Mouse (Mus musculus) gastrocnemius, adult 18-20 months (tissue): ENCODE measurements around the gene Vmn1r171. TPM values are rescaled to one million over a fixed set of nuclear protein-coding genes. Genes with fewer than 3 reads are reported as not detected.
"Not testable (repeated sequence)": the region's sequence is repeated elsewhere in the genome, so short reads cannot be mapped to it uniquely, and the experiment has no call there.

Source experiments
- DNase-seq: peaks from one replicate; pipeline ENCODE4 v3.0.0; 2021; ENCODE audit warnings: low spot score
- long read RNA-seq, 2 experiments: library from polyadenylated mRNA; stranded (forward); transcript quantifications; one replicate each; pipeline ENCODE4 v2.0.0; 2021
- total RNA-seq, 2 experiments: library from RNA; stranded (reverse); gene quantifications; 2 replicates each; pipeline ENCODE4 v1.2.3; 2021

Gene Vmn1r171
- not detected for total RNA-seq
- long read RNA-seq, experiment 1 = 0 reads
- long read RNA-seq, experiment 2 = 0 reads

DNA sequence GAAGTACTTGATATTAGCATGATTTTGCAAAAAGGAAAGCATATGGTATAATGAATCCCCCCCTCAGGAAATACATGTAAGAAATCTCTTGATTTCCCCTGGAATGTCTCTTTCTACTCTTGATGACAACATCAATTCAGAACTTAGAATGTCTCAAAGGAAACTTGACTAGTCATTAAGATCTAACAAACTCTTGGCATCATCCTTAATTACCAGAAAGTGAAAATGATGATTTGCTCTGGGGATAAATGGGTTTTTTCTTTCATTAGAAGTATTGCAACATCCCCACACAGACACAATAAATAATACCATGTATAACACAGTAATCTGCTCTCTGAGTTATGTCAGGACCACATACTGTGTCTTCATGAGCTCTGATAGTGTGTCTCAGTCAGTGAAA is at the start of gene Vmn1r171:
TSS of gene Vmn1r171 (plus strand) at position 301 of the 400 bp plus-strand sequence.
- no peak for DNase-seq

DNA sequence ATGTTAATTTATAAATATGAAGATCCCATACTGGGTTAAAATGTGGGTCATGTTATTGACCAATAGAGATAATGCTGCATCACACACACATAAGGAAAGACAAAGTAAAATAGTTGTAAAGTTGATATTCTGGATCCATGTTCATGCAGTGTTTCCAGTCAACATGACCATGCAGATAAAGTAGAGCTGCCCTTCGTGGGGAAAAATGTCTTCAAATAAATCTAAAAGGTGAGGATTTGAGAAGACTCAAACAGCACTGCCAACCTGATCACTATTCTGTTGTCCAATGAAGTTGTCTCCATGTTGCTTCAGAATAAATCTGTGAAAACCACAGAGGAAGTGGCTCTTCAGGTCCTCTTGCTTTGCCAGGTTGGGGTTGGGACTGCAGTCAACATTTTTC is 24.6 kb upstream of the Vmn1r171 start, which contains the start of gene Vmn1r170:
TSS of gene Vmn1r170 (plus strand) at position 301 of the 400 bp plus-strand sequence.
- DNase-seq = not testable (repeated sequence)

DNA sequence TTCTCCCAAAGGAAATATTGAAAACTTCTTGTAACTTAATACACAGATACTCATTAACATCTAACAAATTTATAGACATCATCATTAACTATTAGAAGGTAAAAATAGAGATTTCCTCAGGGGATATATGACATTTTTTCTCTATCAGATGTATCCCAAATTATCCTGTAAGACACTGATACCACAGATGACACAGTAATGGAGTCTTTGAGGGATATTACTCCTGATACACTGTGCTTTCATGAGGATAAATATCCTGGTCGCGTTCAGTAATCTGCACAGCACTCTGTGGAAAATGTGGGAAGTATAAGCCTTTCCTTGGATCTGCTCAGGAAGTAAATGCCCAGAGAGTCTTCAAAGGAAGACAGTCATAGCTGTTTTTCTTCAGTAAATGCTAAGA is 27.5 kb downstream of the Vmn1r171 start, which contains the start of gene Vmn1r172:
TSS of gene Vmn1r172 (plus strand) at position 301 of the 400 bp plus-strand sequence.
- DNase-seq = no peak

Other genes starting within 250 kb of the Vmn1r171 start
- not detected for gene Nlrp5, start 244.8 kb upstream of the Vmn1r171 start, total RNA-seq
- gene Vmn1r167, start 123.5 kb upstream of the Vmn1r171 start, total RNA-seq = not detected
- not detected for gene Vmn1r168, start 91.0 kb upstream of the Vmn1r171 start, total RNA-seq
- not detected for gene Vmn1r169, start 55.2 kb upstream of the Vmn1r171 start, total RNA-seq
- gene Vmn1r170, start 24.5 kb upstream of the Vmn1r171 start, total RNA-seq = not detected
- not detected for gene Vmn1r172, start 27.6 kb downstream of the Vmn1r171 start, total RNA-seq
- not detected for gene Vmn1r173, start 70.0 kb downstream of the Vmn1r171 start, total RNA-seq
- gene Vmn1r174, start 121.5 kb downstream of the Vmn1r171 start, total RNA-seq = not detected
- gene Vmn1r175, start 179.9 kb downstream of the Vmn1r171 start, total RNA-seq = not detected
- gene Vmn1r176, start 206.7 kb downstream of the Vmn1r171 start, total RNA-seq = not detected
- gene Vmn1r177, start 235.7 kb downstream of the Vmn1r171 start, total RNA-seq = not detected